15 mouse cellular contexts compared by ENCODE assay signal in the genomic region with DNA sequence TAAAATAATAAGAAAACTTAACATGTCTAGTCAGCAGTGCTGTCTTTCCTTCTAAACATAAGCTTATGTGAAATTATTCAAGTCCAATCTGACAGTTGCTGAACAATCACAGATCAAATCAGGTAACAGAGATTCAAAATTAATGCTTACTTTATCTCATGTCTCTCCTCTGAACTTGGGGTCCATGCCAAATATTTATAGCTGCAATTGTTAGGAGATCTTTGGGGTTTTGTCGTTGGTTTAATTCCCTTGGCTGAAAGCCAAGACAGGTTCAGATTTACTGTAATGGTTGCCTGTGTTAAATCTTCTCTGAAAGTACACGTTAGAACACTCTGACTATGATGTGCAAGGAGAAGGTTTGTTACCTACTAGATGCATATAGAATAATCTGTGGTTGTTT. TPM values are rescaled to one million over a fixed set of nuclear protein-coding genes. Genes with fewer than 3 reads are reported as not detected.
DNase-seq lines count a peak whose midpoint lies in the region; ATAC-seq and TF ChIP-seq lines count a peak whose summit lies in the region.
"Had no signal": no experiment of that assay in that cellular context is flagged by ENCODE, and none has a peak within 500 bp of the region (broad histone marks: within the 10 kb centered on the region; RNA-seq: fewer than 3 reads in every experiment).

No protein-coding gene starts in this region.

- H3K4me2 ChIP-seq in heart, embryonic 13.5 days: peak overlapping the region; percentile 75
- H3K4me2 ChIP-seq in kidney, embryonic 15.5 days: peak overlapping the region; percentile 22; the same call in 1 of the 2 replicates

- H3K36me3 ChIP-seq in heart, embryonic 13.5 days: no peaks in the 10 kb centered on the region
- H3K36me3 ChIP-seq in heart, adult 2 months (ENCODE audit: control insufficient read depth, insufficient read depth, low read length): peaks cover 18% of the 10 kb centered on the region
- H3K36me3 ChIP-seq in kidney, embryonic 15.5 days: no peaks in the 10 kb centered on the region
- H3K36me3 ChIP-seq in MEL (ENCODE audit: control insufficient read depth in 1 of 2, insufficient read depth in 2 of 2, low read length in 2 of 2): peaks cover 0 to 14% of the 10 kb centered on the region in 2 experiments; a peak in 2 of 4 replicates
- H3K36me3 ChIP-seq: liver, embryonic 15.5 days had no signal

- no peak for ATAC-seq in heart, embryonic 13.5 days (ENCODE audit: extremely low read depth, insufficient number of reproducible peaks, low FRiP score, low TSS enrichment)
- ATAC-seq in kidney, embryonic 15.5 days (replicated peaks; ENCODE audit: low FRiP score): no peak
- ATAC-seq: inflammation-experienced regulatory T-cells, adult 6 months had no signal

- peaks cover 66% of the 10 kb centered on the region for H3K4me1 ChIP-seq in heart, embryonic 13.5 days
- peaks cover 3% of the 10 kb centered on the region for H3K4me1 ChIP-seq in heart, adult 2 months (ENCODE audit: control insufficient read depth, insufficient read depth, low read length)
- H3K4me1 ChIP-seq in kidney, embryonic 15.5 days: peaks cover 49% of the 10 kb centered on the region
- peaks cover 0 to 7% of the 10 kb centered on the region in 2 experiments; a peak in 3 of 4 replicates for H3K4me1 ChIP-seq in MEL (ENCODE audit: control insufficient read depth in 1 of 2, insufficient read depth in 2 of 2, low read length in 2 of 2)

- peaks cover 5% of the 10 kb centered on the region for H3K79me2 ChIP-seq in heart, adult 2 months (replicated peaks; ENCODE audit: control insufficient read depth, insufficient read depth, low read length)
- H3K79me2 ChIP-seq in MEL (ENCODE audit: control insufficient read depth, insufficient read depth, low read length, poor library complexity): peaks cover 5% of the 10 kb centered on the region; the same call in 1 of the 2 replicates

- H3K27me3 ChIP-seq in heart, embryonic 13.5 days (replicated peaks): no peaks in the 10 kb centered on the region
- H3K27me3 ChIP-seq in heart, adult 2 months (ENCODE audit: control insufficient read depth, insufficient read depth, low read length): no peaks in the 10 kb centered on the region
- no peaks in the 10 kb centered on the region for H3K27me3 ChIP-seq in kidney, embryonic 15.5 days
- no peaks in the 10 kb centered on the region for H3K27me3 ChIP-seq in MEL (ENCODE audit: control insufficient read depth in 1 of 2, insufficient read depth in 2 of 2, low read length in 2 of 2)
- H3K27me3 ChIP-seq: megakaryocyte, embryonic 14.5 days had no signal

- TF ChIP-seq RAD21 in MEL (IDR thresholded peaks at IDR 0.05; ENCODE audit: low read depth, low read length): no peak

- no peak overlapping the region for H3K27ac ChIP-seq in heart, embryonic 13.5 days (replicated peaks)
- no peak overlapping the region for H3K27ac ChIP-seq in heart, adult 2 months
- H3K27ac ChIP-seq in kidney, embryonic 15.5 days: no peak overlapping the region
- no peak overlapping the region for H3K27ac ChIP-seq in MEL (ENCODE audit: control insufficient read depth, low read depth, low read length)
- H3K27ac ChIP-seq: liver, embryonic 15.5 days had no signal

- TF ChIP-seq POLR2A in heart, adult 2 months (IDR thresholded peaks at IDR 0.05; ENCODE audit: insufficient read depth, low read depth, low read length): no peak
- no peak for TF ChIP-seq POLR2A in MEL (IDR thresholded peaks at IDR 0.05; ENCODE audit: control insufficient read depth in 1 of 2, insufficient read depth in 1 of 2, low read depth in 1 of 2, low read length in 2 of 2, poor library complexity in 1 of 2)

- DNase-seq in heart, adult 2 months: no peak
- DNase-seq in kidney, adult 11 months: no peak
- DNase-seq in MEL (ENCODE audit: low read depth, low spot score): peak; percentile 21
- peak; percentile 17 for DNase-seq in induced T-regulatory cell, adult 2 months (ENCODE audit: low read depth)
- DNase-seq in right cerebral cortex, adult 18-20 months: no peak
- no peak for DNase-seq in Muller cell, postnatal 12 days (ENCODE audit: inconsistent ontology term)
- DNase-seq: adrenal gland, postnatal 36 days; cerebellum, postnatal 25 days; thymus, adult 2 months had no signal

- no peak for TF ChIP-seq CTCF in heart, adult 2 months (IDR thresholded peaks at IDR 0.05)
- TF ChIP-seq CTCF in MEL (IDR thresholded peaks at IDR 0.05 in 2 of 3, conservative IDR thresholded peaks at IDR 0.05 in 1 of 3; ENCODE audit: control insufficient read depth in 1 of 3, insufficient read depth in 1 of 3, low read depth in 2 of 3, low read length in 3 of 3, poor library complexity in 1 of 3, severe bottlenecking in 1 of 3): no peak

- no peaks in the 10 kb centered on the region for H3K9me3 ChIP-seq in heart, embryonic 13.5 days
- H3K9me3 ChIP-seq in kidney, embryonic 15.5 days (replicated peaks): no peaks in the 10 kb centered on the region
- no peaks in the 10 kb centered on the region for H3K9me3 ChIP-seq in MEL (replicated peaks; ENCODE audit: insufficient read depth, low read length)
- H3K9me3 ChIP-seq: G1E; liver, embryonic 15.5 days; megakaryocyte, embryonic 14.5 days had no signal

- TF ChIP-seq EP300 in heart, adult 2 months (IDR thresholded peaks at IDR 0.05; ENCODE audit: insufficient read depth, low read depth, low read length): no peak
- TF ChIP-seq EP300 in MEL (IDR thresholded peaks at IDR 0.05; ENCODE audit: low read depth in 1 of 2, low read length in 2 of 2): no peak

- intact Hi-C loops in heart, adult 2 months (cut with DNase I): loop anchor here (2.0 to 10.0 kb wide), 2 partner anchors 36 to 230 kb away; a partner anchor contains a TSS

- H3K9ac ChIP-seq in heart, embryonic 13.5 days: peak overlapping the region; percentile 71
- no peak overlapping the region for H3K9ac ChIP-seq in heart, adult 2 months (ENCODE audit: low read depth, low read length)
- no peak overlapping the region for H3K9ac ChIP-seq in kidney, embryonic 15.5 days
- H3K9ac ChIP-seq in MEL (ENCODE audit: control insufficient read depth, low read depth, low read length, poor library complexity, severe bottlenecking): no peak overlapping the region
- H3K9ac ChIP-seq: liver, embryonic 15.5 days had no signal

- 13% methylated on average over 2 of the region's 2 CpGs for WGBS in heart, embryonic 13.5 days
- 7% methylated on average over 2 of the region's 2 CpGs for WGBS in heart, adult 2 months
- 3% methylated on average over 2 of the region's 2 CpGs for WGBS in kidney, embryonic 15.5 days

- peak overlapping the region; percentile 100 for H3K4me3 ChIP-seq in heart, embryonic 13.5 days
- H3K4me3 ChIP-seq in heart, adult 2 months: no peak overlapping the region
- no peak overlapping the region for H3K4me3 ChIP-seq in kidney, embryonic 15.5 days (replicated peaks)
- H3K4me3 ChIP-seq in MEL (ENCODE audit: control insufficient read depth in 1 of 2, insufficient read depth in 1 of 2, low read depth in 2 of 2, low read length in 2 of 2): no peak overlapping the region
- H3K4me3 ChIP-seq: liver, embryonic 15.5 days; megakaryocyte, embryonic 14.5 days had no signal

TF ChIP-seq in MEL, 35 proteins besides CTCF, POLR2A, EP300 and RAD21:
- TF ChIP-seq UBTF (IDR thresholded peaks at IDR 0.05; ENCODE audit: borderline replicate concordance, insufficient read depth, low read depth, low read length): no peak
- no peak for TF ChIP-seq GABPA (IDR thresholded peaks at IDR 0.05; ENCODE audit: low read depth, low read length)
- TF ChIP-seq TCF12 (IDR thresholded peaks at IDR 0.05; ENCODE audit: low read depth, low read length): no peak
- no peak for TF ChIP-seq BHLHE40 (IDR thresholded peaks at IDR 0.05; ENCODE audit: borderline replicate concordance, low read depth, low read length)
- TF ChIP-seq MXI1 (IDR thresholded peaks at IDR 0.05; ENCODE audit: low read depth, low read length): no peak
- TF ChIP-seq SIN3A (IDR thresholded peaks at IDR 0.05; ENCODE audit: low read length): no peak
- no peak for TF ChIP-seq JUND (IDR thresholded peaks at IDR 0.05; ENCODE audit: low read depth, low read length)
- TF ChIP-seq POLR2AphosphoS5 (IDR thresholded peaks at IDR 0.05; ENCODE audit: borderline replicate concordance, low read depth, low read length): no peak
- TF ChIP-seq GATA1 (IDR thresholded peaks at IDR 0.05; ENCODE audit: low read depth, low read length): peak; percentile 11; the same call in 1 of the 2 replicates
- peak; percentile 94 for TF ChIP-seq RCOR1 (IDR thresholded peaks at IDR 0.05; ENCODE audit: low read depth, low read length)

RNA-seq across cellular contexts. Expression of a gene that starts 4.8 kb away (rescaled TPM):
- polyA plus RNA-seq in heart, embryonic 13.5 days (2015; fragmentation: Nextera tagmentation; extraction: Ambion mirVana): 120 and 121 TPM in 2 replicates
- 10 to 100 TPM; 38.9 to 50.5 TPM for total RNA-seq in heart, adult 2 months (2021)
- 25.2 and 44.5 TPM in 2 replicates for polyA plus RNA-seq in heart, adult 2 months (2012; rRNA removed)
- polyA plus RNA-seq in kidney, embryonic 15.5 days (2015; fragmentation: Nextera tagmentation; extraction: Ambion mirVana): 80.1 and 85.6 TPM in 2 replicates
- total RNA-seq in MEL (2012; rRNA removed): 14.0 and 33.0 TPM in 2 replicates
- 10 to 100 TPM in 1 of 2 experiments, not detected in 1; 52.9 TPM for polyA plus RNA-seq in MEL (2012; ENCODE audit: insufficient read depth in 1 of 2, insufficient read length in 2 of 2, low read depth in 1 of 2, low replicate concordance in 2 of 2, missing spikeins in 1 of 2)

Comparison
In these comparisons a context has a peak if more than half of its experiments do, and no peak if none do; other contexts are left out.
1. DNase-seq: peak in MEL (single experiment) and induced T-regulatory cell, adult 2 months (single experiment); none in heart, adult 2 months (0 of 2), kidney, adult 11 months (single experiment), right cerebral cortex, adult 18-20 months (single experiment) and Muller cell, postnatal 12 days (single experiment).